Mouse (Mus musculus): ENCODE measurements at regions not wholly inside any gene's neighbourhood (a gene's known extent, or its start where the extent isn't known, plus 50 kb on each side); places are given as distances from the start of the nearest gene placed in this dataset.

DNA sequence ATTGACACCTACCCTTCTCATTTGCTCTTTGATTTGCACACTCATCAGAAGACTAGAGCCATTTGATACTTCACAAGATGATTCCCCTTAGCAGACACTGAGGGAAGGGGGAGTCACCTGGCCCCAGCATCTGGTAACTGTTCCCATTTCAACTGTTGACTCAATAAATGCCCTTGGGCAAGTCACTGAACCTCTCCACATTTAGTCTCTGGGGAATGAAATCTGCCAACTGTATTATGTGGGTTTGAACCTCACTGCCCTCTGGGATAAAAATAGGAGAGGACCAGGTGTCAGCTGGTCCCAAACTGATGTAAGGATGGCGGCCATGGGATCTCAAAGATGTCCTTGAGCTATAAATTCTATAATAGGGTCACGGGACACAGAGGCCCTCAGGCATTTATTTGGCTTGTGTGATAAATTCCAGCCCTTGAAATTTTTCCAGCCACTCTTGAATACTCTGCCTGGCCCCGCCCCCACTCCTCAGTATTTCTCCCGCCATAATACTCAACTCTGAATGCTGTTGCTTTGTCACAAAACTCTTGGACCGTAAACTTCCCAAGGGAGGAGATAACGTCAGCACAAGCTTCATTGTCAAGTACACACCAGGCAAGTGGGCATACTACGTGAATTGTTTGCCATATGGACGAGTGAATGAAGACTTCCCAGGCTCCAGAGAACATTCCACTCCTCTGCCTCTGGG lies 155.5 kb downstream of the Qrsl1 start:
- intact Hi-C loops (cut with DNase I), result no loop called here
- no peak for DNase-seq

DNA sequence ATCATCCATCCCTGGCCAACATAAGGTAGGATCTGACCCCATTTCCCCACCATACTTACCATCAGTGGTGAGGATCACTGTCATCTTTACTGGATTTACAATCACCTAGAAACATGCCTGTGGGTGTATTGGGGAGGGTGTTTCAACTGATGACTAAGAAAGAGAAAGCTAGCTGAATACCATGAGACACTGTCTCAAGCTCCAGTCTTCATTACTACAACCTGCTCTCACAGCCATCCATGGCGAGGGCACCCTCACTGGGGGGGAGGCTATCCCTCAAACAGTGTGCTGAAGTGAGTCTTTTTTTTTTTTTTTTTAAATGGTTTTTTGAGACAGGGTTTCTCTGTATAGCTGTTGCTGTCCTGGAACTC lies 154.9 kb downstream of the Qrsl1 start:
- DNase-seq, result no peak
- intact Hi-C loops (cut with DNase I), result no loop called here

DNA sequence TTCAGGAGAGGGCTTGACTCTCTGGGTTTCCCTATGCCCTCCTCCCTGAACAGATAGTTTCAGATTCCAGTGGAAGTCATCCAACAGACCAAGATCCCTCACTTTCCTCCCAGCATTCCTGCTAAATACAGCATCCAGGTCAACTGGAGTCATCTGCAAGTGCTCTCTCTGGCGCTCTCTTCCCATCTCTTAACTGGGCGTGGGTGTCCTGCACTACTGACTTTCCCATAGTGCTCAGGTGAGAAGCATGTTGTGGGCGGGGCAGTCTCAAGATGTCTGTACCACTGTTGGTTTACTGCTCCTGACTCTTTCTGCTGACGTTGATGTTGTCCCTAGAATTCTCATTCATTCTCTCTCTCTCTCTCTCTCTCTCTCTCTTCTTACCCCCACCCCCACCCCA lies 154.0 kb downstream of the Qrsl1 start:
- intact Hi-C loops (cut with DNase I), result no loop called here
- DNase-seq, result no peak

DNA sequence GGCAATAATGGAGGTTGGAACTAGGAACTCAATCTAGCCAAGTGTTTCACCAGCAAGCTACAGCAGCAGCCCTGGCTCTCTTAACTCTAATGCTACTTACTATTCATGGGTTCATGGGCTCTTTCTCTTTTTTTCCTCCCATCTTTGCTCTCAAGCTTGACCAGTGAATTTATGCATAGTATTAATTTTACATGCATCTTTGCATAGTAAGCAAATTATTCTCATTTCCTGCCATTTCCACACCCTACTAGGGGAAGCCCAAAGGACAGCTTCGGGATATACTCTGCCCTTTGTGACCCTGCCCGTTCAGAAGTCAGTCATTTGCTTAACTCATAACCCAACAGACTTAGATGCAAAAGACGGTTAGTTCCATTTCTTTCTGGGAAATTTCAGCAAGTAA lies 153.2 kb downstream of the Qrsl1 start:
- intact Hi-C loops (cut with DNase I), result no loop called here
- no peak for DNase-seq

DNA sequence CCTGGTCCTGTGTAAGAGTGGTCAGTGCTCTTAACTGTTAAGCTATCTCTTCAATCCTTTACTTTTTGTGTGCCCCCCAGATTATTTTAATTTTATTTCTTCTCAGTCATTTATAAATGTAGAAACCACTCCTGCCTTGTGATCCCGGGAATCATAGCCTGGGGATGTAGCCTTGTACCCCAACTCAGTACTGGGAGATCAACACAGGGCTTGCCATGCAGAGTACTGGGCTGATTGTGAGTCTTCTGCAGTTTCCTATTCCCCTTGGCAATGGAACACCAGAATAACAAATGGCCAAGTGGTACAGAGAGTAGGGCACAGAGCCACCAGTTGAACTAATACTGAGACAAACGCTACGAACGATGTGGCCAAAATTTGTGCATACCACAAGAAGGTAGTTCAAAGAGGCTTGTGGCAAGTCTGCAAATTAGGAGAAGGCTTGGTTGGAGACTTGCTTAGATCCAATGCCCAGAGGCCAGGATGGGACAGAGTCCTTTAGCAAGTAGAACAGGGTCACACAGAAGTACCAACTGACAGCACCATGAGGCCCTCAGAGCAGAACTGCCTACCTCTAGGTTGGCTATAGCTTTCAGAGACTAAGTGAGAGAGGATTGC lies 151.9 kb downstream of the Qrsl1 start:
- DNase-seq, result no peak
- intact Hi-C loops (cut with DNase I), result no loop called here

DNA sequence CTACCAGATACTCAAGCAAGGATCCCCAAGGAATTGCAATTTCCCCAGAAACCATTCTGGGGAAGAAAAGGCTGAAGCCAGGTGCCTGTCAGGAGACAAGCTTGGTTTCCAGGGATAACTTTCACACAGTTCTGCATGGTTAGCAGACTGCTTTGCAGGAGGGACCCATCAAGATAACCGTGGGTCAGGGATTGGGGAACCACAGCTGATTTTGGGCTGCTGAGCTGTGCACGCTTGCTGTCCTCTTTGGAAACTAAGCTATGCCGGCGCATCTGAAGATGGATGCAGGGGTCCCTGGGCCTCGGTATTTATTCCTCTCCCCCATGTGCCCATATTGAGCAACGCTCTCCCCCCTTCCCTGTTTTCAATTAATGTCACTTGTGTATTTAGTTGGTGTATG lies 151.1 kb downstream of the Qrsl1 start:
- intact Hi-C loops (cut with DNase I), result no loop called here

DNA sequence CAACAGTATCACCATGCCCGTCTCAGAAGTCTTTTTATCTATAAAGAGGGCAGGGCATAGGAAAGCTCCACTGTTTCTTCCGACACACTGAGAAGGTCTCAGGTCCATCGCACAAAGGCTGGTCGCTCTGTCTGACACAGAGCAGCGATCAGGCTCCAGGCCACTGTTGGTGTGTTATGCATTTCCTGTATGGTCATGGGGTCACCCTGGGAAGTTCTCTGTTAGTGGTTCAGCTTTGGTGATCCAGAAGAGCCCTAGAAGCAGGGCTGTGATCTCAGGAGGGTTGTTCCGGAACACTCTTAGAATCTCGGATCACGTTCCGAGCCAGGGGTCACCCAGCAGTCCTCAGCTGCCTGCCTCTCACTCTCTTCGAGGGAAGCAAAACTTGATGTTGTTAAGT lies 150.7 kb downstream of the Qrsl1 start:
- intact Hi-C loops (cut with DNase I), result no loop called here
- DNase-seq, result no peak

More for the DNA sequence above, 151.1 kb downstream of the Qrsl1 start:
- no peak for DNase-seq

DNA sequence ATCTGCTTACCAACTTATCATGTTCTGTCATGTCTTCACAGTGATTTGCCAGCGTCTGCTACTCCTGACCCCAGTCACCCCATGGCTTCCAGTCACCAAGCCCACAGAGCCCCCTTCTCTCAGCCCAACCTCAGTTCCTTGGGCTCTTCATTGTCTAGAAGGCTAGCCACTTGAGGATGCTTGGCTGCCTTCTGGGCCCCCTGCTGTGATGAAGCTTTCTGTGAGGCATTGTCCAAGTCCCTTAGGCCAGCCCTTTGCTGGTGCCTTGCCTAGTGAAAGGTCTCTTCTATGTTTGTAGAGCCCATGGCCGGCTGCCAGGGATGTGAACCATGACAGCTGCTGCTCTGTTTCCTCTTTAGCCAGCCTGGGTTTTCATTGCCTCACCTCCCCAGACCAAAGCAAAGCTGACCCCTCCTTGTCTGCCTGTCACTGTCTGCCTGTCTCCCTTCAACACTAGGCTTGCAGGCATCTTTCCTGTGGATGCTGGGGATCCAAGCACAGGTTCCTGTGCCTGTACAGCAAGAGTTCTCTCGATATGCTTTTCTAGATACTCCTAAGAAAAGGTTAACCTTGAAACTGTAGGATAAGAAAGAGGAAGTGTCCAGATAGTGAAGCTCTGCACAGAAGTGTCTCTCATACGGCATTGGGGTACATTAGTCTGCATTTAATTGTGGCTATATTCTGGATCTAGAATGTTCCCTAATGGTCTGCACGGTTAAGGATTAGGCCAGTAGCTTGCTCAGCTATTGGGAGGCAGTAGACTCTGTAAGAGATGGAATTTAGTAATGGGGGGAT lies 149.5 kb downstream of the Qrsl1 start:
- DNase-seq, result peak; percentile 37 to 60
- intact Hi-C loops (cut with DNase I), result no loop called here

DNA sequence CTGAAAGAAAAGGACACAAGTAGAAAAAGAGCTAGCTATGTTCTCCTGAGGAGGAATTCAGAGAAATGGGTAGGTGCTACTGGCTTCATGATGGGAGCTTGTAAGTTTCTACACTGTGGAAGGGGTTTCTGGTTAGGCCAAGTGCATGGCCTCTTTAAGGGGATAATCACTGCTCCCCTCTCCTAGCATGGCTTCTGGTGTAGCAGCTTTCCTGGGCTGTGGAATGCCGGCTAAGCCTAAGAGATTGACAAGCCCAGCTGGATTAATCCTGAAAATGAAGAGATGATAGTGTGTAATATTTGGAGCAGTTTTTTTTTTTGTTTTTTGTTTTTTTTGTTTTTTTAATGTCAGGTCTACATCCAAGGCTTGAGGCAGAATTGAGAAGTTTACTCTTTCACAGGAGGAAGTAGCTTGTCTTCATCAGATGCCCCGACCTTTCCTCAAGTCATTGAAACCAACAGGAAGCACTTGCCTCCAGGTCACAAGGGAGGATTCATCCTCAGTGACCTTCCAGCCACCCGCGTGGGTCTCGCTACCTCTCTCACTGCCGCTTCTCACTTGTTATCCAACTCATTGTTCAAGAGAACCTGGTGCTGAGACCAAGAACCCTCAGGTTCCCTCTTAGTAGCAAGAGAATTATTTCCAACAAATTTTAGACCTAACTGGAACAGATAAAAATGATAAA lies 144.5 kb downstream of the Qrsl1 start:
- no peak for DNase-seq
- intact Hi-C loops (cut with DNase I), result no loop called here

DNA sequence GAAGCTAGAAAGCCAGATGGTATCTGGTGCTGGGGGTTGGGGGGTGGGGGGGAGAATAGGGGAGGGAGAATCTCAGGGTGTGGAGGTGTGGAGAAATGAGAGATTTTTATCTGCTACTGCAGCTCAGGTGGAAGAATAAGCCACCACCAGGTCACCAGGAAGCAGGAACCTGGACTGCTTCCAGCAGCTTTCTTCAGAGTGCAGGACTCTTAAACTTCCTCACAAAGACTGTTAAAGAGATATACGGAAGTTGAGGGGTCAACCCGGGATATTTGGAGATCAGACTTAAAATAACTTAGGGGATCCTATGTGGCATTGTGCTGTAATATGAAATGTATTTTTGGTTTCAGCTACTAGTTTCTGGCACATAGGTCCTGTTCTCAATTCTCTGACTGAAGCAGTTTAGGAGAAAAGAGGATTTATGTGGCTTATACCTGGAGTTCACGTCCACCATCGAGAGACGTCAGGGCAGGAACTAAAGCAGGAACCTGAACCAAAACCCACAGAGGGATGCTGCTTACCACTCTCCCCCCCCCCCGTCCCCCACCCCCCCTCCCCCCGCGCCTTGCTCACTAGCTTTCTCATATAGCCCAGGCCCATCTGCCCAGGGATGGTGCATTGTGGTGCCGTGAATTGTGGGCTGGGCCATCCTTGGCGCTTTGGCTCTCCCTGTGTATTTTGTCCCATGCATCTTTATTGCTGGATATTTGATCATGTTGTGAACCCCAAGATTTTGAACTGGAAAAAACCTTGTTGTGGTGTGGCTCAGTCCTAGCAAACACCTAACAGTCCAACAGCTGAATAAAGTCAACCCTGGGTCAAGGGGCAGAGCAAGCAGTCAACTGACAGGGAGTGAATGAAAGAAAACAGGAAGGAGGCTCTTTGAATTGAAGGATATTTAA lies 143.2 kb downstream of the Qrsl1 start:
- intact Hi-C loops (cut with DNase I), result no loop called here
- DNase-seq, result no peak

DNA sequence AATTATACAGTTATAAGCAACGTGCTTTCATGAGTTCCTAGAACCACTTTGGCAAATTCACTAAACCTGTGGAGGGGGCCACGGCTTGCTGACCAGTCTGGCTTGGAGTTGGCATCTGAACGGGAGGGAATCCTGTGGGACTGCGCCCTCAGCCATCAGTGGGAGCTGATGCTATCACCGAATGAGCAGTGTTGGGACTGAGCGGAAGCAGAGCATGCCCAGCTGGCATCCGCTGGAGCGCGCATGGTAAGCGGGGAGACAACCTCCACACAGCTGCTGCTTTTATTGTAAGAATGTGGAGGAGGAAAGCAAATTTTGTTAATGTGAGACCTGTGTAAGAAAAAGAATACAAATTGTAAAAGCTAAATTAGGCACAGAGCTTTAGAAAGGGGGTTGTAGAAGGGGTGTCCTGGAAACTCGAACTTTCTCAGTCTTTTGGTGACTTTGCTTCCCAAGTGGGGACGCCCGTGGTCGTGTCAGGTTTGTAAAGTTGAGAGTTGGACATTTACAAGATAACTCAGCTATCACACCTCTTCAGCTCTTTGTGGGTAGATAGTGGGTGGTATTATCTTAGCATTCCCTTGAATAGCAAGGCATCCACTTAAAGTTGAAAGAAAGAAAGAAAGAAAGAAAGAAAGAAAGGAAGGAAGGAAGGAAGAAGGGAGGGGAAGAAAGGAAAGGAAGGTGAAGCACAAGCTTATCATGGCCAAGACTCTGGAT lies 142.2 kb downstream of the Qrsl1 start:
- no peak for DNase-seq
- intact Hi-C loops (cut with DNase I), result no loop called here

DNA sequence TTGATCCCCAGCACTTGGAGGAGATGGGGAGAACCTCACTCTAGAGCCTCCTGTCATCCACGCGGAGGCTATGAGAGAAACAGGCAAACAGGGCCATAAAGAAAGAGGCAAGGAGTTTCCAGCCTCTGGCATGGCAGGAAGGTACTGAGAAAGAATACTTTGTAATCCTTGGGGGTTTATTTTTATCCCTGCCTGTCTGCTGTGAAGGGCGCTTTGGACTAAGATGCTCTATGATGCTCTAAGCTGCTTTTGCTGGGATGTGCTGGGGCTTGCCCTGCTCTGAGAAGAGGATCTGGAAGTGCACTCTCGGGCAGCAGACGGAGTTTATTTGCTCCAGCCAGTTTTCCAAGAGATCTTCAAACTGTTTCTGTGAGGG lies 141.7 kb downstream of the Qrsl1 start:
- DNase-seq, result no peak
- intact Hi-C loops (cut with DNase I), result no loop called here

DNA sequence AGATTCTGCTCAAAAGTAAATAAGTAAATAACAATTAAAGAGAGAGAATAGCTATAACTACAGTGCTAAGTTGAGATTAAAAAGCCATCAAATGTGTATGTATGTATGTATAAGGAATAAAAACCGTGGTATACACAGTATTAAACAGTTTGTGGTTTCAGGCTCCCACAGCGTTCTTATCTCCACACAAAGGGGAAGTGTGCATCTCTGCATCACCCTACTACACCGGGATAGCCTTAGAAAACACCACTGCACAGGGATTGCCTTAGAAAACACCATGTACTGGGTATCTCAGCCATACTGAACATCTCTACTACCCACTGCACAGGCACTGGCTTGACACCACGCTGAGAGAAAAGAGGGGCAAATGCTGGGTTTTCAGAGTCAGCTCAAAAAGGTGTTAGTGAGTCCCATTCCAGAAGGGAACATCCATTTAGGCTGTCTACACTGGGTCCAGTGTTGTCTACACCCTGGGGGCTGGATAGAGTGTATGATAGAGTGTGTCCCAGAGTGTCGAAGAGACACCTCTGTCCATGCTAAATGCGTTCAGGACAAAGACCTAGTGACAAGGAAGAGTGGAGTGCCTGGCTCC lies 139.5 kb downstream of the Qrsl1 start:
- DNase-seq, result no peak
- intact Hi-C loops (cut with DNase I), result no loop called here

DNA sequence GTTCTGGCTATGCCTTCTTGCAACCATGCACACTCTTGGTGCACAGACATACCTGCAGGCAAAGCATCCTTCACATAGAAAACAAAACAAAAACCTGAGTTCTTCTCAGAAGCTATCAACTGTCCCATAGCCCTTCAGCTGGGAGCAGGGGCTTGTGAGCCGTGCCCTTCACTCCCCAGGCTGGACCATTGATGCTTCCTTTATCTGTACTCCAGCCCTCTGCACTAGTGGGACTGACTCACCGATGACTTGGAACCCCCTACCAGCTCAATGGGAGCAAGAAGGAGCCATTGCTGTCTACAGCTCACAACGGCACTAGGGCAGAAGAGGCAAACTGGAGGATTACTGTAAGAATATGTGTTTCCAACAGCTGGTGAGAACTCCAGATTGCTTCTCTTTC lies 137.0 kb downstream of the Qrsl1 start:
- intact Hi-C loops (cut with DNase I), result no loop called here
- no peak for DNase-seq

DNA sequence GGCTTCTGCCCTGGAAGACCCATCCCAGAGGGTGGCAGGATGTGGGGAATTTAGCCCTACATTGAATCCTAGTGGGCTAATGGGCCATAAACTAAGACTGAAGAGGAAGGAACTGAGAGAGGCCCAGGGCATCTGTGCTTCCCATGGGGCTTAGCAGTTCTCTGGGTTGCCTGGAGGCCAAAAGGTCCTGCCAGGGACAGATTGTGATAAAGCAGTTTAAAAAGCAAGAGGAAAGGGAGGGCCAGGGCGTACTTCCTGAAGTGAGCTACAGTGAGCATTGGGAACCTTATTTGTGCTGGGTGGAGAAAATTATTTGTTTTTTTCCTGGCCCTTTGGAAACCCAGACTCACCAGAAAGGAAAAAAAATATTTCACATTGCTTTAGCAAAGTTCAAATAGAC lies 136.3 kb downstream of the Qrsl1 start:
- DNase-seq, result no peak
- intact Hi-C loops (cut with DNase I), result no loop called here

DNA sequence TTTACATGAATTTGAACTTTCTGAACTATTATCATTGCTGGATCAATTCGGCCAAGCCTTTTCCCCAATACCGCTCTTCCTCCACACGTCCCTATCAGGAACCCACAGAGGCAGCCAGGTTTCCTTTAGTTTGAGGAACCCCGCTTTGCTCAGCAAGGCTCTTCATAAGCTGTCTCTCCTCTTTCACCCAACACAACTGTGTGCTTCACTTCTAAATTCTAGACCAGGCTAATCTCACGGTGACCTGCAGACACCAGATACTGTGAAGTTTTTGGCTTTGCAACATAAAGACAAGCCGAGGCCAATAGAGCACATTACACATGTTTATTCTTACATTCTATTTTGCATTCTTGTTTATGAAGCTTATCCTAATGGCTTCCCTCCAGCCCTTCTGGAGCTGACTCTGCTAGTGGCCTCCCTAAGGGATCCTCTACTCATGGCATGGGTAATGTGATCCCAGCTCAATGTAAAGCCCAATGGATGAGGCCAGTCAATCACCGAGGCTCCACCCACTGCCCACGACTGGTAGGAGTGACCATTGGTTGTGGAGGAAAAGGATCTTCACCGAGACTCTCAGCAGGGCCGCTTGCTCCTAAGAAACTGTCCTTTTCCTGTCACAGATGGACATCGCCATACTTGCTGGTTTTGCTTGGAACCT lies 135.6 kb downstream of the Qrsl1 start:
- no peak for DNase-seq
- intact Hi-C loops (cut with DNase I), result no loop called here

DNA sequence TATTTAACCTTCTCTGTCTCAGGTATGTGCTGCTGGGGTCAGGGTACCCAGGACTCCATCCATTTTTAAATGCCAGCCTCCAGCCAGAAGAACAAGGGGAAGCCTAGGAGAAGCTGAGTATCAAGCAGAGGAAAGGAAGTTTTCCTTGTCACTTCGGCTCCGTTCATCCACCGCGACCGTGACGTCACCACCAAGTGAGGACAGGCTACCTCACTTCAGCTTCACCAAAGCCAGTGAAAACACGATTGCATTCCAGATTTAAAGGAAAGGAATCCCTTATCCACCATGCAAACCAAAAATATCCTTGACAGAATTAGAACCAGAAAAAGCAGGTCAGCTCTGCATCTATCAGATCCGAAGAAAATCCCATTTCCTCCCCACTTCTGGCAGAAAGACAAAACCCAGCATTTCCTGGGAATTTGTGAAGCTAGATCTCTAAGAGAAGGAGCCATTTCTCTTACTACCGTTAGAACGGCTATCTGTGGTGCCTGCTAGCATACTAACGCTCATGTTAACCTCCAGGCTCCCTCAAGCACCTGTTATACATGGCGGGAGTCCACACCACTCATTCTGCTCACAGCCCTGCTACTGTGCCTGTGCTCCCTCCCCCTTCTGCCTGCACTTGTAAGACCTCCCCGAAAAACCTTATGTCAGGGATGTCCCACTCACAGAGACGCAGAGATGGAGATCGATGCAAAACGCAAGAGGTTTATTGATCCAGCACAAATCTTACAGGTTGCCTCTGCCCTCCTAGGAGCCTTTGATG lies 133.4 kb downstream of the Qrsl1 start:
- intact Hi-C loops (cut with DNase I), result no loop called here
- DNase-seq, result no peak

DNA sequence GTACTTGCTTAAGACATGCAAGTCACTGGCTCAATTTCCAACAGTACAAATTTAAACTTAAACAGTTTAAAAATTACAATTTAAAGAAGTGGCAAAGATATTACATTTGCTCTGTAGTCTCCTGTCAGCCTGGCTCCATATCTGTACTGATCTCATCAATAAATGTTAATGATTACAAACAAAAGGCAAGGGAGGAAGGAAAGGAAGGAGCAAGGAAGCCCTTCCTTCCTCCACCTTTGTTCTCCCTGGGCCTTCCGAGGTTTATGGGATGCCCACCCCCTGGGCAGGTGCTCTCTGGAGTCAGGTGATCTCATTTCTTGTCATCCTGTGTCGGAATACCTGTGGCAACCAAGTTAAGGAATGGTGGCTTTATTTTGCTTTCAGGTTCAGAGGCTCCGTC lies 132.5 kb downstream of the Qrsl1 start:
- intact Hi-C loops (cut with DNase I), result no loop called here
- no peak for DNase-seq

All from heart, postnatal 36 days (tissue).